Mouse (Mus musculus) bone marrow macrophage, adult 2 months (primary cell): ENCODE results near the gene Ptp4a2.
"Not testable (repeated sequence)": the region's sequence is repeated elsewhere in the genome, so short reads cannot be mapped to it uniquely, and the experiment has no call there.

Experiments
- CTCF ChIP-seq: IDR thresholded peaks from 2 replicates; pipeline ENCODE4 v1.5.1; 2012; ENCODE audit warnings: low read depth, mild to moderate bottlenecking, low read length, moderate library complexity
- POLR2A ChIP-seq: IDR thresholded peaks from 2 replicates; pipeline ENCODE4 v1.6.1; 2012; ENCODE audit warnings: mild to moderate bottlenecking, low read depth, low read length, borderline replicate concordance

DNA sequence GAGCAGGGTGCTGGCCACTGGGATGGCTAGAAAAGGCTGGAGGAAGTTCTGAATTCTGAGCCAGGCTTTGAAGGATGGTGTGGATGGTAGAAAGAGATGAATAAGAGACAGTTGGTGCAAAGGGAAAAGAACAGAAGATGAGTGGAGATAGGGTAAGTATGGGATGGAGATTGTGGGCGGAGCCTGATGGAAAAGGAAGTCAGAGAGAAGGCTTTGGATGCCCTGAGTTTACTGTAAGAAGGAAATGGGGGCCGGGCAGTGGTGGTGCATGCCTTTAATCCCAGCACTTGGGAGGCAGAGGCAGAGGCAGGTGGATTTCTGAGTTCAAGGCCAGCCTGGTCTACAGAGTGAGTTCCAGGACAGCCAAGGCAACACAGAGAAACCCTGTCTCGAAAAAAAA is 42.3 kb upstream of the Ptp4a2 start:
- TF ChIP-seq CTCF, POLR2A: not testable (repeated sequence)
